Mouse (Mus musculus) embryonic facial prominence, embryonic 12.5 days (tissue): Measurements from ENCODE around the gene Golga7b. TPM values are rescaled to one million over a fixed set of nuclear protein-coding genes. Genes with fewer than 3 reads are reported as not detected.

Experiments used
- ATAC-seq: fragments of 200-750 bp; cut with Nextera tagmentation; 2 replicates; pipeline ENCODE4 v1.8.0; 2017; ENCODE audit not compliant: insufficient number of reproducible peaks, insufficient read depth, low FRiP score, low TSS enrichment
- H3K27ac ChIP-seq: fragments of 300-500 bp; sonication (generic); 2 replicates; pipeline ENCODE4 v1.5.1; 2016; ENCODE audit warnings: mild to moderate bottlenecking
- H3K27me3 ChIP-seq: fragments of 300-500 bp; sonication (generic); 2 replicates; pipeline ENCODE4 v1.6.1; 2016; ENCODE audit warnings: mild to moderate bottlenecking, moderate library complexity
- H3K36me3 ChIP-seq: fragments of 300-500 bp; sonication (generic); 2 replicates; pipeline ENCODE4 v1.6.1; 2016; ENCODE audit warnings: mild to moderate bottlenecking
- H3K4me1 ChIP-seq: fragments of 300-500 bp; sonication (generic); 2 replicates; pipeline ENCODE4 v1.6.1; 2016
- H3K4me2 ChIP-seq: fragments of 300-500 bp; sonication (generic); replicated peaks from 2 replicates; pipeline ENCODE4 v1.6.1; 2016; ENCODE audit warnings: mild to moderate bottlenecking, moderate library complexity
- H3K4me3 ChIP-seq: fragments of 300-500 bp; sonication (generic); 2 replicates; pipeline ENCODE4 v1.5.1; 2016; ENCODE audit warnings: mild to moderate bottlenecking
- H3K9ac ChIP-seq: fragments of 300-500 bp; sonication (generic); 2 replicates; pipeline ENCODE4 v1.6.1; 2016; ENCODE audit warnings: mild to moderate bottlenecking, moderate library complexity
- H3K9me3 ChIP-seq: fragments of 300-500 bp; sonication (generic); 2 replicates; pipeline ENCODE4 v1.6.1; 2016; ENCODE audit warnings: mild to moderate bottlenecking, moderate library complexity
- WGBS: fragments of 180-500 bp; shearing (Covaris S2); methylation state at CpG from one replicate; pipeline ENCODE4 v1.1.7; 2016; 5-methylcytosine and 5-hydroxymethylcytosine counted together
- polyA plus RNA-seq: library from polyadenylated mRNA; unstranded; fragments of >200 nt; fragmentation: Nextera tagmentation; extraction: Ambion mirVana; gene quantifications from 2 replicates; pipeline ENCODE4 v1.2.1, GENCODE M21; 2016

The Golga7b gene
- polyA plus RNA-seq, 1 experiment from 2014 or later = 1.9 TPM

DNA sequence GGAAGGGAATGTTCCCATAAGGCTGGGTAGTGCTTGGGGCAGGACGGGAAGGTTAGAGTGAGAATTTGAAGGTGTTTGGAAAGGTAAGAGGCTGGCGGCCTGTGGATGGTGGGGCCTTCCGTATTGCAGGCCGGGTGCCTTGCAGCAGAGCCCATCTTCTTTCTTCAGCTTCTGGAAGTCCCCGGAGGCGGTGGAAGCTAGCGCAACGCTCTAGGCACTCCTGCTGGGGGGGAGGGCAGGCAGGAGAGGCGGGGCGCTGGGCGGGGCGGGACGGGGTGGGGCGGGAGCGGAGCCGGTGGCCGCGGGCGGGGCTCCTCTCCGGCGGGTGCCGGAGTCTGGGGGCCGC is 8.0 kb downstream of the Golga7b start:
- peak; percentile 71; the same call in 1 of the 2 replicates for ATAC-seq
- Histone ChIP-seq H3K36me3 (no peaks in the 10 kb centered on the region), H3K27me3 (peaks cover 20% of the 10 kb centered on the region), H3K4me2 (peak overlapping the region; percentile 78), H3K9me3 (no peaks in the 10 kb centered on the region), H3K9ac (no peak overlapping the region), H3K27ac (no peak overlapping the region), H3K4me1 (0 out of 2 replicates have a peak, but pooled peaks cover 3% of the 10 kb centered on the region), H3K4me3 (peak overlapping the region; percentile 34)
- 1% methylated on average over 10 of the region's 23 CpGs for WGBS

DNA sequence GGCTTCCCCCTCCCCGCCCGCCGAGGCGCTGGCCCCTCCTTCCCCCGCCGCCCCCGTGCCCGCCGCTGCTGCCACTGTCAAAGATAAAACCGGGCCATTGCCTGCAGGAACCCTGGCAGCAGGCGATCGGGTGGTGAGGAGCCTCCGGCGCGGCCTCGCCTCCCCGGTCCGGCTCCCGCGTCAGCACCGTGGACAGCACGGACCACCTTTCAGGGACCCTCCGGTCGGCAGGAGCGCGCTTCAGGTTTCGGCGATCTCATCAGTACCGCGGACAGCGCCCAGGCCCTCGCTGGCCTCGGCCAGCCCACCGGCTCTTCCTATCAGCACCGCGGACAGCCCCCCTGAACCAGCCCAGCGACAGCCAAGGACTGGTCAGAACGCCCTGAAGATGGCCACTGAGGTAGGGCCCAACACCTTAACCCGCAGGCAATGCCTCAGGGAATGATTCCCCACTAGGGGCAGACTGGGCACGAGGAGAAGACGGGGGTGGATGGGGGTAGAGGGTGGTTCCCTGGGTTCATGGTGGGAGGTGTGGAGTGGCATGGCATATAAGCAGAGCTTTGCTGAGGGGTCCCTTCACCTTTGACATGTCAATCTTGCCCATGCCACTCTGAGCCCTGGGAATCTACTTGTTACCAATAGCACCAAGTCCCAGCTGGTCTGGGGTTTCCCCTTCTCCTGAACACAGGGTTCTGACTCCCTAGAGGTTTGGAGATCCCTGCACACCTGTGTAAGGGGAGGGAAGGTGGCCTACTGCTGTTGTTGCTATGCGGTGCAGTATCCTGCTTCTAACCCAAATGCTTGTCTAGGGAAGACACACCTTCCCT is 8.6 kb downstream of the Golga7b start:
- Histone ChIP-seq H3K27ac (no peak overlapping the region), H3K4me1 (0 out of 2 replicates have a peak, but pooled peaks cover 3% of the 10 kb centered on the region), H3K9ac (no peak overlapping the region), H3K27me3 (peaks cover 20% of the 10 kb centered on the region), H3K4me2 (peak overlapping the region; percentile 78), H3K4me3 (peak overlapping the region; percentile 34), H3K36me3 (no peaks in the 10 kb centered on the region), H3K9me3 (no peaks in the 10 kb centered on the region)
- 3% methylated on average over 35 of the region's 42 CpGs for WGBS
- peak; percentile 86 for ATAC-seq

DNA sequence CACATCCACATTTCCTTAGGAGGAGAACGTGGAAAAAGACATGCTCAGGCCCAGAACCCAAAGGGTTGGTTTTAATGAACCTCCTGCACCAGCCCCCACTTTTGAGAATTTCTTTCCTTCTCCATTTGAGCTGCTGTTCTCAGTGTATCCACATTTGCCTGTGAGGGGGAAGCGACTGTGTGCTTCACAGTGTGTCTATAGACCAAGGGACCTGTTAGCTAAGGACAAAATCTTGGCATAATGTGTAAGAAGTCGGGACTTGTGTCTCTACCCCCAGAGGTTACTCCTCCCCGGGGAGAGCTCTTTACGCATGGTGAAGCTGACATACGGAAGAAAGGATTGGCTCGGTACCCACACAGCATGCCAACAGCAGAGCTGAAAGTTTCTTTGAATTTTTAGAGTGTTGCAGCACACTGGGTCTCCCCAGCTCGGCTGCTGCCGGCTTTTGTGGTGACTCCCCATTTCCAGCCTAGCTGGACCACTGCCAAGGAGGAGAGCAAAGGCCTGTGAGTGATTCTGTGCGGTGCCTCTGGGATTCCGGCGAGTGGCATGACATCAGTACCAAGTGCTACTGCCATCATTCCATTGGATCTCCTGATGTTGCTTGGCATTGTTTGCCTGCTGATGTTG is 9.4 kb downstream of the Golga7b start:
- Histone ChIP-seq H3K4me1 (0 out of 2 replicates have a peak, but pooled peaks cover 3% of the 10 kb centered on the region), H3K4me3 (no peak overlapping the region), H3K9ac (no peak overlapping the region), H3K4me2 (no peak overlapping the region), H3K36me3 (no peaks in the 10 kb centered on the region), H3K9me3 (no peaks in the 10 kb centered on the region), H3K27ac (no peak overlapping the region), H3K27me3 (peaks cover 20% of the 10 kb centered on the region)
- 86% methylated on average over 12 of the region's 12 CpGs for WGBS
- no peak for ATAC-seq

DNA sequence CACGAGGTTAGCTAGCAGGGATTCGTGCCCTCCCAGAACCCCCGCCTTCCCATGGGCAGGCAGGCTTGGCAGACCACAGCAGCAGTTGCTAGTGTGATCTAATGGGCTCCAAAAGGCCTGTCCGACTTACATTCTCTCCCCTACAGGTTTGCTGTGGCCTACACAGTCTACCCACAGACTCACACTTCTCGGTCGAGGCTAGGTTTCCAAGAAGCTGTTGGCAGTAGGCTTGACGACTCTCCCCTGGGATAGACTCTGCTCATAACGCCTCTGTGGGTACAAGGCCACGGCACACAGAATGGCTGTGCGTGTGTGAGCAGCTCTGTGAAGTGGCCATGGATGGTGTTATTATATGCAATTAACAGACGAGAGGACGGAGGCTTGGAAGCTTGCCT is 9.9 kb downstream of the Golga7b start:
- no peak for ATAC-seq
- H3K9ac ChIP-seq = no peak overlapping the region
- H3K36me3 ChIP-seq = no peaks in the 10 kb centered on the region
- H3K4me3 ChIP-seq = no peak overlapping the region
- WGBS = 82% methylated on average over 12 of the region's 12 CpGs
- no peak overlapping the region for H3K27ac ChIP-seq
- 0 out of 2 replicates have a peak, but pooled peaks cover 3% of the 10 kb centered on the region for H3K4me1 ChIP-seq
- no peaks in the 10 kb centered on the region for H3K9me3 ChIP-seq
- H3K4me2 ChIP-seq = no peak overlapping the region
- peaks cover 20% of the 10 kb centered on the region for H3K27me3 ChIP-seq

DNA sequence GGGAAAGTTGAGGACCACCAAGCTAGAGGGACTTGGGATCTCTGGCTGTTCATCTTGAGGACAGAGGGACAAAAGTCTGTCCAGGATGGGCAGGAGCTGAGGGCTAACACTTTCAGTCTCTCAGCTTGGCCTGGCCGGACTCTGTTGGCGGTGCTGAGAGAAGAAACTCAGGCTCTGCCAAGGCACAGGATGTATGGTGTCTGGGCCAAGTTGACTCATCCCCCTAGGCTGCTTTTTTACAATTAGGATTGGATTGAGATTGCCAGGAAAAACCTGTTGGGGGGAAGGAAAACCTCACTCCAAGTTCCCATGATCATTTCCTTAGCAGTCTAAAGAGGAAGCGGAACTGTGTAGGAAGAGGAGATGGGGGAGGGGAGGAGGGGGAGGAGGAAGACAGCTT is 10.7 kb downstream of the Golga7b start:
- no peak for ATAC-seq
- no peak overlapping the region for H3K4me2 ChIP-seq
- H3K27me3 ChIP-seq = peaks cover 20% of the 10 kb centered on the region
- H3K9ac ChIP-seq = no peak overlapping the region
- H3K4me3 ChIP-seq = no peak overlapping the region
- no peaks in the 10 kb centered on the region for H3K9me3 ChIP-seq
- H3K36me3 ChIP-seq = no peaks in the 10 kb centered on the region
- H3K27ac ChIP-seq = no peak overlapping the region
- WGBS = 80% methylated on average over 3 of the region's 3 CpGs
- 0 out of 2 replicates have a peak, but pooled peaks cover 3% of the 10 kb centered on the region for H3K4me1 ChIP-seq

DNA sequence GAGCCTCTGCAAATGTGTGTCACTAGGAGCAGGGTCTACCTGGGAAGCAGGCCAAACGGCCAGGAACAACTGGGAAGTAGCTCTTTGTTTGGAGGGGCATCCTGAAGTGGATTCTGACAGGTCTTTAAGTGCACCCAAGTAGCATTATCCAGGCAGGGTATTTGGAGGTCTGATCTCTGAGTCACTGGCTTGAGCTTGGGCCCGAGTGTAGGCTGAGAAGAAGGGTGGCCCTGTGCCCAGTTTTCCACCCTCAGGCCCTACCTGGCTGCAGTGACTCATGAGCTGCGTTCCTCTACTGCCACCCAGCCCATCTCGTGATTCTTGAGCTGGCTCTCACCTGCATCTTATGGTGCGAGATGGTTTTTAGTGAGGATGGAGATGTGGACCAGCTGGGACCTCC is 11.2 kb downstream of the Golga7b start:
- no peaks in the 10 kb centered on the region for H3K9me3 ChIP-seq
- no peak overlapping the region for H3K4me3 ChIP-seq
- no peak overlapping the region for H3K4me2 ChIP-seq
- peaks cover 19% of the 10 kb centered on the region for H3K27me3 ChIP-seq
- WGBS = 66% methylated on average over 5 of the region's 5 CpGs
- H3K36me3 ChIP-seq = no peaks in the 10 kb centered on the region
- no peak for ATAC-seq
- H3K9ac ChIP-seq = no peak overlapping the region
- H3K27ac ChIP-seq = no peak overlapping the region
- 0 out of 2 replicates have a peak, but pooled peaks cover 3% of the 10 kb centered on the region for H3K4me1 ChIP-seq

DNA sequence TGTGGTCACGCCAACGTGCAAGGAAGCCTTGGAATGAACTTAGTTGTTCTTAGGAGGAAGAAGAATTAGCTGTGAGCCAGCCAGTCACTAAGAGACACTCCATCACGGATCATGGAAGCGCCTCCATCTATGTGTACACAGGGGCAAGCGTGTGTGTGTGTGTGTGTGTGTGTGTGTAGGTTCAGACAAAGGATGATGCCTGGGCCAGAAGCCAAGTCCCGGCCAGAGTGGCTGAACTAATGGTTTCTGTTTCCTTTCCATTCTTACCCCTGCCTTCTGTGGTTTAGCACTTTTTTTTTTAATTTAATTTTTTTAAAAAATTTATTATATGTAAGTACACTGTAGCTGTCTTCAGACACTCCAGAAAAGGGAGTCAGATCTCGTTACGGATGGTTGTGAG is 13.1 kb downstream of the Golga7b start:
- 90% methylated on average over 8 of the region's 8 CpGs for WGBS

DNA sequence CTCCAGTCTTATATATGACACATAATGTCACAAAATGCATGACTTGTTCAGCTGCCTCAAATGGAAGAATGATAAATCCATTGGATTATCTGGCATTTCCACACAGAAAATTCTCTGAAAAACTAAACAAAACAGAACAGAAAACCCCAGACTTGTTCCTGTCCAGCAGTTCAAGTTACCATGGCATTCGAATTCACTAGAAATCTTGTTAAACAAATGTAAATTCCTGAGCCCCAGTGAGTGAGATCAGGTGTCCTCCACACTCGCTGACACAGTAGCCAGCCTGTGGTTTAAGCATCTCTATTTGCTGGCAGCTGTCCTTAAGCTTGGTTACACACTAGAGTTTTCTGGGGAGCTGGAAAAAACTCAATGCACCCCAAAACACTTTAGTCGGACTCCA is 16.1 kb downstream of the Golga7b start:
- H3K27ac ChIP-seq = no peak overlapping the region
- ATAC-seq = no peak
- H3K9ac ChIP-seq = no peak overlapping the region
- no peak overlapping the region for H3K4me3 ChIP-seq
- no peaks in the 10 kb centered on the region for H3K36me3 ChIP-seq
- 0 out of 2 replicates have a peak, but pooled peaks cover 3% of the 10 kb centered on the region for H3K4me1 ChIP-seq
- 31% methylated on average over 3 of the region's 3 CpGs for WGBS
- H3K27me3 ChIP-seq = no peaks in the 10 kb centered on the region
- no peaks in the 10 kb centered on the region for H3K9me3 ChIP-seq
- H3K4me2 ChIP-seq = no peak overlapping the region

More for the DNA sequence above, 13.1 kb downstream of the Golga7b start:
- Histone ChIP-seq H3K27me3 (peaks cover 3% of the 10 kb centered on the region), H3K4me3 (no peak overlapping the region), H3K9ac (no peak overlapping the region), H3K27ac (no peak overlapping the region), H3K4me2 (no peak overlapping the region), H3K4me1 (0 out of 2 replicates have a peak, but pooled peaks cover 2% of the 10 kb centered on the region), H3K9me3 (no peaks in the 10 kb centered on the region), H3K36me3 (no peaks in the 10 kb centered on the region)
- no peak for ATAC-seq

DNA sequence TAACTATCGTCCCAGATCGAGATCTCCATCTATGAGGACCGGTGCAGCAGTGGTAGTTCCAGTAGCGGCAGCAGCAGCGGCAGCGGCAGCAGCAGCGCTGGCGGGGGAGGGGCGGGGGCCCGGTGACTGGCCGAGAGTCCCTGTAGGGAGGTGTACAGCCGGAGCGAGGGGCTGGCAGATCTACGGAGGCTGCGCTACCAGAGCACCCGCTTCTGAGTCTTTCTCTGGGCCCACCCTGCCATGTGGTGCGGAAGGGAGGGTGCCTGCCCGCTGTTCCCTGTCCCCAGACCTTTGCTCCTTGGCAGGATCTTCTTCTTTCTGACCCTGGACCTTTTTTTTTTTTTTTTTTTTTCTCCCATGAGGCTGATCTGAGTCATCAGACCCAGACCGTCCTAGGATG is 21.0 kb downstream of the Golga7b start:
- Histone ChIP-seq H3K9ac (no peak overlapping the region), H3K4me2 (peak overlapping the region; percentile 45), H3K4me1 (0 out of 2 replicates have a peak, but pooled peaks cover 3% of the 10 kb centered on the region), H3K9me3 (no peaks in the 10 kb centered on the region), H3K27ac (no peak overlapping the region), H3K27me3 (0 out of 2 replicates have a peak, but pooled peaks cover 12% of the 10 kb centered on the region), H3K36me3 (no peaks in the 10 kb centered on the region), H3K4me3 (peak overlapping the region; percentile 17; the same call in 1 of the 2 replicates)
- 2% methylated on average over 19 of the region's 19 CpGs for WGBS
- no peak for ATAC-seq

DNA sequence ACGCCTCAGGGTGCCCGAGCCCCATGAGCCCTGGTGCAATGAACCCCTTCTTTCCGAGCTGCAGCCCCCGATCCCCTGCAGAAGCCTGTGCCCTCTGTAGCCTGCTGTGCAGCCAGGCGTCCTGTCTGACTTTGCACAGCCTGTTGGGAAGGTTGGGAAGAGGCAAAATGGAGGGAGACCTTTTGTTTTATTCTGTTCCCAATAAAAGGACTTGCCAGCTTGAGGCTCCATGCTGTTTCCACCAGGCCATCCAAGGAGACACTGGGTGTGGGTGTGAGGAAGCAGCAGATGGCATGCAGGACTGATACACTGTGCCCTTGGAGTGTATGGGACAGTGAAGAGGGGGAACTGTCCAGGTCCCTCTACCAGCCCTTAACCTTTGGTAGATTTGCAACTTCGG is 22.7 kb downstream of the Golga7b start:
- Histone ChIP-seq H3K36me3 (no peaks in the 10 kb centered on the region), H3K9ac (no peak overlapping the region), H3K4me3 (no peak overlapping the region), H3K27ac (no peak overlapping the region), H3K27me3 (0 out of 2 replicates have a peak, but pooled peaks cover 12% of the 10 kb centered on the region), H3K4me1 (0 out of 2 replicates have a peak, but pooled peaks cover 3% of the 10 kb centered on the region), H3K9me3 (no peaks in the 10 kb centered on the region), H3K4me2 (no peak overlapping the region)
- 57% methylated on average over 6 of the region's 6 CpGs for WGBS
- ATAC-seq = no peak

DNA sequence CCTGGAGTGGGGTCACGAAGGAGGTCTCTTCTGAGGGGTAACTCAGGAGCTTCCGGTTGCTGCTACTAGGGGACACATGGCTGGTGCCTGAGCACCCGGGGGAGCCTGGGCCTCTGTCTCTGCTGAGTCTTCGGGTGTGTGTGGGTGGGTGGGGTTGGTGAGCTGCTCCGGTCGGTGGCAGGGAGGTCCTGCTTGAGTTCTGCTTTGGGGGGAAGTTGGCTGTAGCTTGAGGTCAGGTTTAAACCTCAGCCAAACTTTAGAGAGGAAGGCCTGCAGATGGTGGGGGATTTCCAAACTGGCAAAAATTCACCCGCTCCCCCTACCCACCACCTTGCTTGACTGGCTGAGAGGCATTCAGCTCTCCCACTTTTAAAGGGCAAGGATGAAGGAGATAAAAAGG is 23.8 kb downstream of the Golga7b start:
- WGBS = 84% methylated on average over 7 of the region's 7 CpGs
- ATAC-seq = no peak
- no peak overlapping the region for H3K27ac ChIP-seq
- H3K4me2 ChIP-seq = no peak overlapping the region
- no peak overlapping the region for H3K9ac ChIP-seq
- H3K4me1 ChIP-seq = 0 out of 2 replicates have a peak, but pooled peaks cover 3% of the 10 kb centered on the region
- 0 out of 2 replicates have a peak, but pooled peaks cover 12% of the 10 kb centered on the region for H3K27me3 ChIP-seq
- no peaks in the 10 kb centered on the region for H3K9me3 ChIP-seq
- no peak overlapping the region for H3K4me3 ChIP-seq
- no peaks in the 10 kb centered on the region for H3K36me3 ChIP-seq
